Mouse (Mus musculus) lung, postnatal 36 days (tissue): ENCODE measurements around the gene Gm42674.
A peak's percentile ranks its signal among the peaks of the same experiment; 100 is the strongest.

Experiments used
- DNase-seq: peaks from one replicate; pipeline ENCODE4 v3.0.0; 2022; ENCODE audit warnings: mixed read lengths

Gene Gm42674

GRCm38 (mm10) chr3:90601486-90602110 lies at the start of gene Gm42674:
Gm42674 (plus strand) TSS chr3:90601904.
- DNase-seq, result no peak

GRCm38 (mm10) chr3:90552231-90552630 lies 49.5 kb upstream of the Gm42674 start:
- no peak for DNase-seq

GRCm38 (mm10) chr3:90555954-90556353 lies 45.8 kb upstream of the Gm42674 start:
- no peak for DNase-seq

- DNase-seq, result no peak
These were observed 41.6 kb upstream of the Gm42674 start, which contains the start of gene S100a3 for GRCm38 (mm10) chr3:90560008-90560628. S100a3 (plus strand) TSS chr3:90560578.

GRCm38 (mm10) chr3:90574691-90575090 lies 27.0 kb upstream of the Gm42674 start:
- no peak for DNase-seq

GRCm38 (mm10) chr3:90575320-90575719 lies 26.4 kb upstream of the Gm42674 start:
- no peak for DNase-seq

- no peak for DNase-seq
These were observed 25.2 kb upstream of the Gm42674 start for GRCm38 (mm10) chr3:90576351-90577001.

- no peak for DNase-seq
These were observed 22.3 kb upstream of the Gm42674 start for GRCm38 (mm10) chr3:90579433-90579832.

- no peak for DNase-seq
These were observed 20.6 kb upstream of the Gm42674 start for GRCm38 (mm10) chr3:90581141-90581540.

- DNase-seq, result no peak
These were observed 19.5 kb upstream of the Gm42674 start for GRCm38 (mm10) chr3:90582156-90582555.

- no peak for DNase-seq
These were observed 19.1 kb upstream of the Gm42674 start for GRCm38 (mm10) chr3:90582556-90582955.

- DNase-seq, result no peak
These were observed 17.8 kb upstream of the Gm42674 start for GRCm38 (mm10) chr3:90583893-90584292.

- peak; percentile 66 for DNase-seq
These were observed 16.1 kb upstream of the Gm42674 start for GRCm38 (mm10) chr3:90585595-90585994.

- no peak for DNase-seq
These were observed 15.6 kb upstream of the Gm42674 start for GRCm38 (mm10) chr3:90586016-90586643.

- DNase-seq, result peak; percentile 87
These were observed 14.8 kb upstream of the Gm42674 start for GRCm38 (mm10) chr3:90586906-90587305.

GRCm38 (mm10) chr3:90587361-90588101 lies 14.2 kb upstream of the Gm42674 start:
- peak; percentile 41 for DNase-seq

- DNase-seq, result no peak
These were observed 12.3 kb upstream of the Gm42674 start for GRCm38 (mm10) chr3:90589390-90589789.

GRCm38 (mm10) chr3:90589947-90590346 lies 11.8 kb upstream of the Gm42674 start, which contains the start of gene S100a2:
S100a2 (plus strand) TSS chr3:90590247.
- DNase-seq, result no peak

GRCm38 (mm10) chr3:90594466-90594865 lies 7.2 kb upstream of the Gm42674 start:
- no peak for DNase-seq

- DNase-seq, result no peak
These were observed 6.1 kb upstream of the Gm42674 start for GRCm38 (mm10) chr3:90595556-90595955.

- DNase-seq, result no peak
These were observed 4.9 kb upstream of the Gm42674 start for GRCm38 (mm10) chr3:90596810-90597209.

- no peak for DNase-seq
These were observed 4.0 kb upstream of the Gm42674 start for GRCm38 (mm10) chr3:90597736-90598135.

GRCm38 (mm10) chr3:90598212-90598611 lies 3.5 kb upstream of the Gm42674 start:
- DNase-seq, result no peak
